Mouse (Mus musculus) cerebellum, adult 2 months (tissue): Measurements from ENCODE around the gene Dtnb. TPM values are rescaled to one million over a fixed set of nuclear protein-coding genes. Genes with fewer than 3 reads are reported as not detected.

Experiments used
- DNase-seq, 2 experiments: peaks; one replicate each; pipeline ENCODE4 v3.0.0; 2021
- H3K27ac ChIP-seq: fragments of 200-500 bp; 2 replicates; pipeline ENCODE4 v1.5.1; 2012; ENCODE audit warnings: low read length, control low read depth, inconsistent platforms; ENCODE audit not compliant: insufficient read depth
- H3K27me3 ChIP-seq: fragments of 200-500 bp; 2 replicates; pipeline ENCODE4 v1.6.1; 2012; ENCODE audit warnings: inconsistent platforms, mild to moderate bottlenecking, low read length, moderate library complexity; ENCODE audit not compliant: control insufficient read depth, insufficient read depth
- H3K4me1 ChIP-seq: fragments of 200-500 bp; 2 replicates; pipeline ENCODE4 v1.6.1; 2011; ENCODE audit warnings: low read length; ENCODE audit not compliant: control insufficient read depth, insufficient read depth
- H3K4me3 ChIP-seq: fragments of 200-500 bp; replicated peaks from 2 replicates; pipeline ENCODE3; 2011; ENCODE audit warnings: mild to moderate bottlenecking, low read depth, low read length, control low read depth; ENCODE audit not compliant: insufficient read depth
- CTCF ChIP-seq: fragments of 200-500 bp; IDR thresholded peaks from 2 replicates; pipeline ENCODE4 v1.5.1; 2011; ENCODE audit warnings: low read depth, mild to moderate bottlenecking, control low read depth, low read length, moderate library complexity, borderline replicate concordance; ENCODE audit not compliant: insufficient read depth
- POLR2A ChIP-seq: fragments of 200-500 bp; IDR thresholded peaks from 2 replicates; pipeline ENCODE4 v1.6.1; 2011; ENCODE audit warnings: low read length, control low read depth, borderline replicate concordance; ENCODE audit not compliant: insufficient read depth
- WGBS: fragments of 180-500 bp; shearing (Covaris S2); methylation state at CpG from one replicate; pipeline ENCODE4 v1.1.7; 2018; 5-methylcytosine and 5-hydroxymethylcytosine counted together
- polyA plus RNA-seq: library from polyadenylated mRNA; depleted of rRNA; stranded (reverse); fragments of >200 nt; gene quantifications from 2 replicates; pipeline ENCODE4 v1.2.3, GENCODE M21; 2012

The Dtnb gene
- polyA plus RNA-seq, 1 experiment = 86.6 TPM

GRCm38 (mm10) chr12:3546121-3546658 is 26.0 kb upstream of the Dtnb start:
- 71% methylated on average over 4 of the region's 4 CpGs for WGBS
- no peak for TF ChIP-seq POLR2A
- TF ChIP-seq CTCF = no peak
- no peak for DNase-seq
- H3K4me3 ChIP-seq = no peak overlapping the region
- no peak overlapping the region for H3K27ac ChIP-seq
- H3K27me3 ChIP-seq = no peaks in the 10 kb centered on the region
- H3K4me1 ChIP-seq = no peaks in the 10 kb centered on the region

DNA sequence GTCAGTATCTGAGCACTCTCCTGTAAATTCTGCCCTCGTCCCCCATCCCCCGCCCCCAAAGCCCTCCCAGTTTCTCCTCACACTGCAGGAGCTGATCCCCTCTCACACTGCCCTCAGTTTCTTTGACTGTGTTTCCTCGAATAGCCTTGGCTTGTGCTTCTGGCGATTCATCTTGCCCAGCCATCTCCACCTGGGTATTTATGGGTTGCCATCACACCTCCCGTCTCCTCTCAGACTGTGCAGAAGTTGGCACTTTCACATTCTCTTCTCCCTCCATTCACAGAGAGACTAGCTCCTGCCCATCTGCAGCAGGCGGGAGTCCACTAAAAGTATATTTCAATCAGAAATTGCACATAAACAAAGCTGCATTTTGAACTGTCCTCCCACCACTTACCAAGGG is 25.4 kb upstream of the Dtnb start:
- Histone ChIP-seq H3K27ac (no peak overlapping the region), H3K27me3 (no peaks in the 10 kb centered on the region), H3K4me3 (no peak overlapping the region), H3K4me1 (no peaks in the 10 kb centered on the region)
- no peak for DNase-seq
- WGBS = 49% methylated on average over 6 of the region's 6 CpGs
- TF ChIP-seq POLR2A (no peak), CTCF (no peak)

DNA sequence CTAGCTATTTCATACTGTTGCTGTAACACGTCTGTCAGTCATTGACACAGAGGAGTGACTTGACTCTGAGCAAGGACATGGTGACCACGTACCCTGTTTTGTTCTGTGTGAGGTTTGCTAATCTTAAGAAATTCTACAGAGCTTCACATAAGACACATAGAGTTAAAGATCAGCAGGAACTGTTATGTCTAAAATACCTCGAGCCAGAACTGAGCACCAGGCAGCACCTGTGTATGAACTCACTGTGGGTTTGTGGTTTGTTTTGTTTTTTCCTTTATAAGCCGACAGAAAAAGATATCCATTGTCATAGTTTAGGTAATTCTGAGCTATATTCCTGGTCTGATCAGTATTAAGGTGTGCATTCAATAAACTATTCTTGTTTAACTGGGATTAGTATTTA is 24.7 kb upstream of the Dtnb start:
- 74% methylated on average over 4 of the region's 4 CpGs for WGBS
- TF ChIP-seq CTCF (no peak), POLR2A (no peak)
- no peak for DNase-seq
- Histone ChIP-seq H3K4me1 (no peaks in the 10 kb centered on the region), H3K27ac (no peak overlapping the region), H3K4me3 (no peak overlapping the region), H3K27me3 (no peaks in the 10 kb centered on the region)

GRCm38 (mm10) chr12:3547911-3548310 is 24.3 kb upstream of the Dtnb start:
- 75% methylated on average over 3 of the region's 3 CpGs for WGBS
- Histone ChIP-seq H3K4me3 (no peak overlapping the region), H3K27ac (no peak overlapping the region)

DNA sequence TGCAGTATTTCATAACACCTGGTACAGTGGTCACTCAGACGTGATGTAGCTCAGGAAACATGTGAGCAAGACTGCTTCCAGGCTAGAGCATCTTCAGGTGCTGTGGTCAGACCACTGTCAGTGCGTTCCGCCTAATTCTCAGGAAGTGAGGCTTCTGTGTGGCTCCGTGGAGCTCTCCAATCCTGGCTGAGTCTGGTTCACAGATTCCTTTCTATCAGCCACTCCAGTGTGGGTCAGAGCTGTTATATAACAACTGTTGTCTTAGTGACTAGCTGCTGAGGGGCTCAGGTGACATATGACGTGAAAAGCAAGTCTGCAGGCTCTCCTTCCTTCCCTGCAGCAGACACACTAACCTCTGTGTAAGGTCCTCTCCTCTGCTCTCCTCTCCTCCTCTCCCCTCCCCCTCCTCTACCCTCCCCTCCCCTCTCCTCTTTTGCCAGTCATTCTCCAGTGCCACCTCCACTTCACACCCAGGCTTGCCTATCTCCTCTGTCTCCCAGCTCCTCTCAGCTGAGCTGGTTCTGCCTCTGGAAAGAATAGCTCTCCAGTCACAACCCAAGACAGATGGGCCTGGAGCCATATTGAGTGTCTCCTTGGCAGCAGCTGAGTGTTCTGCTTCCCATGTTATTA is 23.5 kb upstream of the Dtnb start:
- H3K4me1 ChIP-seq = no peaks in the 10 kb centered on the region
- H3K27ac ChIP-seq = no peak overlapping the region
- DNase-seq = no peak
- TF ChIP-seq CTCF (no peak), POLR2A (no peak)
- WGBS = 67% methylated on average over 5 of the region's 5 CpGs
- no peak overlapping the region for H3K4me3 ChIP-seq
- H3K27me3 ChIP-seq = no peaks in the 10 kb centered on the region

More at GRCm38 (mm10) chr12:3547911-3548310, 24.3 kb upstream of the Dtnb start:
- TF ChIP-seq CTCF = no peak
- no peak for TF ChIP-seq POLR2A
- Histone ChIP-seq H3K4me1 (no peaks in the 10 kb centered on the region), H3K27me3 (no peaks in the 10 kb centered on the region)
- DNase-seq = no peak

DNA sequence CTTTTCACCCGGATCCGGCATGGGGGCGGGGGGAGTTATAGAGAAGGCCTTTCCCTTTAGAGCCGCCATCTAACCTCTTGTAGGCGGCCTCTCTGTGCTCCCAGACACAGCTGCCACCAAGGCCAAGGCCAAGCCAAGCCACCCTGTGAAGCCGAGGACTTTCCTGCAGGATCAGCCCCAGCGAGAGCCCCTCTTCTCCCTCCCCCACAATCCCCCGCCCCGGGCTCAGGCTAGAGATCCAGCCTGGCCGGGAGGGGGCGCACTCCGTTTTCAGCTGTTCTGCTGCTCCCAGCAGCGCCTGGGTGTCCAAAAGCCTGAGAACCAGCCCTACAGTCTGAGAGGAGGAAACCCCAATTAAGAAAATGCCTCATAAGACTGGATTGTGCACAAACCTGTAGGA is 21.9 kb upstream of the Dtnb start:
- Histone ChIP-seq H3K27me3 (no peaks in the 10 kb centered on the region), H3K4me1 (no peaks in the 10 kb centered on the region), H3K4me3 (no peak overlapping the region), H3K27ac (no peak overlapping the region)
- 27% methylated on average over 13 of the region's 13 CpGs for WGBS
- TF ChIP-seq CTCF (no peak), POLR2A (no peak)
- no peak for DNase-seq

- Histone ChIP-seq H3K27ac (no peak overlapping the region), H3K27me3 (no peaks in the 10 kb centered on the region), H3K4me1 (no peaks in the 10 kb centered on the region), H3K4me3 (no peak overlapping the region)
- no peak for TF ChIP-seq POLR2A
- TF ChIP-seq CTCF = no peak
- 56% methylated on average over 9 of the region's 9 CpGs for WGBS
- no peak for DNase-seq
These were observed 14.5 kb upstream of the Dtnb start for GRCm38 (mm10) chr12:3557414-3558319.

DNA sequence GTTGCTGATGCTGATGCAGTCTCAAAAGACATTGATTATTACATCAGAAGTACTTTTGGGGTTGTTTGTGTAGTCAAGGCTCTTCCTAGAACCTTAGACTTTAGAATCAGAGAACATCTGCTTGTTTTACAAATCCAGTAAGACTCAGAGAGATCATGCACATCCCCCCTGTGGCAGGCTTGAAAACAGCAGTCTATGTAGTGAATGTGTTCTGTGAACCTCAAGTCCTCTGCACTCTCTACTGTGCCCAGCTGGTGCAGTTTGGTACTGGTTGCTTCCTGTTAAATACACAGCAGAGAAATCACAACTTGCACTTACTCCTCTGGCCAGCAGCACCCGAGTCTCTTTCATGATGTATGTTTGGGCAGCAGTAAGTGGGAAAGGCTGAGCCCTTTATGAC is 11.6 kb upstream of the Dtnb start:
- H3K27me3 ChIP-seq = no peaks in the 10 kb centered on the region
- TF ChIP-seq POLR2A (no peak), CTCF (no peak; the same call in 1 of the 2 replicates)
- WGBS = 35% methylated on average over 1 of the region's 1 CpGs
- no peak overlapping the region for H3K4me3 ChIP-seq
- no peaks in the 10 kb centered on the region for H3K4me1 ChIP-seq
- H3K27ac ChIP-seq = no peak overlapping the region
- DNase-seq = no peak
